Mouse (Mus musculus): ENCODE results near the gene Rps27a. TPM values are rescaled to one million over a fixed set of nuclear protein-coding genes. Genes with fewer than 3 reads are reported as not detected.

Rps27a gene
- total RNA-seq, 2 experiments from 2014 or later, result 310 to 371 TPM

GRCm38 (mm10) chr11:29514682-29515412, 33.1 kb downstream of the Rps27a start, which contains the start of gene Prorsd1:
TSS of gene Prorsd1 (minus strand) at chr11:29515033.
- DNase-seq, result peak; percentile 82 to 87
- intact Hi-C loops (cut with DNase I), result loop anchor here (5.0 to 10.0 kb wide), 2 partner anchors 143 to 270 kb away; partner anchors contain the start of genes Ccdc88a and Cfap36

DNA sequence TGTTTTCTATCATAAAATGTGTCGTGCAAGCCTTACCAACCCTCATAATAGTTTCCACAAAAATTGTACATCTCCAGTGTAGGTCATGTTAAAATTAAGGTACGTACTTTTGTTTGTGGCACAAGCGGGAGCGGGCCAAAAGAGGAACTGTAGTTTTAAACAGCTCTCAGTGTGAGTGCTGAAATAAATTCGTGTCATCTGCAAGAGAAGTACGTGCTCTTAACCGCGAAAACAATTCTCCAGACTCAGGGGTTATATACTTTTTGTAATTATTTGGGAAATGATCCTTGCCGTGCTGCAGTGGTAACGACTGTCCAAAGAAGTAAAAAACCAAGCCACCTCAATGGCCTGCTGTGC, 33.6 kb downstream of the Rps27a start:
- no peak for DNase-seq
- intact Hi-C loops (cut with DNase I), result loop anchor here (10.0 kb wide), 1 partner anchor 270 kb away; the partner anchor contains the start of gene Cfap36

DNA sequence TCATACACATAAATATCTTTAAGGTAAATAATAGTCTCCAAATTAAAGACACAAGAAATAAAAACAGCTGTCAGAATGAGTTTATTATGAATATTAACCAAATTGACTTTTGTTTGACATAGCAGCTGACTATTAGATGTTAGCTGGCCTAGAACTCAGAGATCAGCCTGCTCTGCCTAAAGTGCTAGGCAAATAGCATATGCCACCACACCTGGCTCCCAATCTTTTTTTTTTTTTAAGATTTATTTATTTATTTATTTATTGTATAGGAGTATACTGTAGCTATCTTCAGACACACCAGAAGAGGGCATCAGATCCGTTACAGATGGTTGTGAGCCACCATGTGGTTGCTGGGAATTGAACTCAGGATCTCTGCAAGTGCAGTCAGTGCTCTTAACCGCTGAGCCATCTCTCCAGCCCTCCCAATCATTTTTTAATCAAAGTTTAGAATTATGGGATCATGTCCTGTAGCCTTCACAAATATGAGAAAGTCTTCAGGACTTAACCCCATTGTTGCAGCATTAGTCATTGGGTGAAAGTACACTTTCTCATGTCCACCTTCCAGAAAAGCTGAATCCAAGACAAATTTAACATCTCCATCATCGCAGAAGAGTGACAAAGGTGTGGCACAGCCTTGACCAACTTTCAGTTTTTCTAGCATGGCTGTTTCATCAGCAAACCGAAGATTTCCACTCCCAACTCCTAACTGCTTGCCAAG, 34.9 kb downstream of the Rps27a start:
- intact Hi-C loops (cut with DNase I), result loop anchor here (10.0 kb wide), 1 partner anchor 268 kb away; the partner anchor contains the start of gene Cfap36
- no peak for DNase-seq

DNA sequence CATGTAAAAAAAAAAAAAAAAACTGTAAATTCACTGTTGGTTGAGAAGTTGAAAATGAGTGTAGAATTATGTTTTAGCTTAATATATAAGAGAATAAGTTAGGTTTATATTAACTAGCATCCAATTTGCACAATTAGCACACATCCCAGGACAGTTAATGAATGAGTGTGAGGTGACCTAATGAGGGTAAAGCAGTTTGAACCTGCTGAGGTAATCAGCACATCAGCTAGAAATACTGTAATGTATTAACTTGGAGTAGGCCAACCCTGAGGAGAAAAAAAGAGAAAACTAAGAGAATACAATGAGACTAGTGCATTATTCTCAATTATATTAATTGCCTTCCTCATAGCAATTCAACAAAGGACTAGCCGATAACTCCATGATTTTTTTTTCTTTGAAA, 38.5 kb downstream of the Rps27a start:
- DNase-seq, result no peak
- intact Hi-C loops (cut with DNase I), result no loop called here

DNA sequence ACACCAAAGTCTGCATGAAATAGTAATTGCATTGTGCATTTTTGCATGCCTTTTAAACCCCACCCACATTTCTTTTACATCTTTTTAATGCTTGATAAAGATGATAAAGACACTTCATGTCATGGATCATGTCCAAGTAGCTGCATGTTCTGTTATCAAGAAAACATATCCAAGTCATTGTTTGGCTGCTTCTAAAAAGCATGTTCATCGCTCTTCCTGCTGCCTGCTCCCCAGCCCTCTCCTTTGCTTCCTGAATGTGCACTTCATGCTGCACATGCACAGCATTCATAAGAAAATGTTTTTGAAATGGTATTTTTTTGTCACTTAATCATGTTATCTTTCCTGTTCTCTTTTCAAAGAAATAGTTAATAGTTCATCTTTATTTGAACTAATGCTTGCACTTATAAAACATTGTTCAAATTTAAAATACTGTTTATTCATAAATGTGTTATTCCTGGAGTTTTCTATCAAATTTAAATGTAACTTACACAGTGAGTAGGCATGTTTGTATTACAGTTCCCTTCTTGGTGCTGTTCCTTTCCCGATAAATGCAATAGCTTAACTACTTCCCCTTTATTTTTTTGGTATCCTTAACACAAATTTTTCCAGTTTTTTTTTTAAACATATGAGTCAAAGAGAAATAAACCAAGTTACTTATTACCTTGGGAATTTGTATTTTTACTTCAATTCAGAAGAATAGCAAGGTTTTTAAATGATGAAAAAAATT, 42.8 kb downstream of the Rps27a start:
- DNase-seq, result no peak
- intact Hi-C loops (cut with DNase I), result no loop called here

- DNase-seq, result no peak
- intact Hi-C loops (cut with DNase I), result no loop called here
These were observed 43.7 kb downstream of the Rps27a start for GRCm38 (mm10) chr11:29503948-29504893.

- intact Hi-C loops (cut with DNase I), result no loop called here
These were observed 50.9 kb downstream of the Rps27a start for GRCm38 (mm10) chr11:29496962-29497361.

More at GRCm38 (mm10) chr11:29496962-29497361, 50.9 kb downstream of the Rps27a start:
- DNase-seq, result no peak

Other genes with a start within 250 kb of the Rps27a start
- 1 to 10 TPM; 3.0 to 3.4 TPM for gene Ccdc88a, start 174.5 kb downstream of the Rps27a start, total RNA-seq (2021)
- 10 to 100 TPM; 18.8 to 20.3 TPM for gene Prorsd1, start 33.1 kb downstream of the Rps27a start, total RNA-seq (2021)
- 10 to 100 TPM; 23.1 to 23.5 TPM for gene Mtif2, start 21.7 kb downstream of the Rps27a start, total RNA-seq (2021)
- not detected for gene Clhc1, start 159 bp downstream of the Rps27a start, total RNA-seq (2021)
- 100 to 1,000 TPM; 660 to 716 TPM for gene Rtn4, start 144.8 kb upstream of the Rps27a start, total RNA-seq (2021)

Data from gastrocnemius, postnatal 36 days (tissue).